Mouse (Mus musculus): ENCODE results near the gene Apex1.

GRCm38 (mm10) chr14:50969558-50970544 is 45.1 kb downstream of the Apex1 start:
- TF ChIP-seq EP300 (optimal IDR thresholded peaks at IDR 0.05) (no peak), CTCF (IDR thresholded peaks at IDR 0.05; ENCODE audit: low read depth) (no peak)

Measured in stomach, postnatal 0 days (tissue).